Mouse (Mus musculus): ENCODE data around the gene Gm45799.

Gene Gm45799

GRCm38 (mm10) chr7:105641936-105642335, 1.6 kb downstream of the Gm45799 start:
- DNase-seq (ENCODE audit: low spot score), result no peak

- DNase-seq (ENCODE audit: low spot score), result peak; percentile 54
These were observed 10.5 kb downstream of the Gm45799 start, which contains the start of gene Dnhd1 for GRCm38 (mm10) chr7:105650639-105651435. Dnhd1 (plus strand) TSS chr7:105650827.

DNA sequence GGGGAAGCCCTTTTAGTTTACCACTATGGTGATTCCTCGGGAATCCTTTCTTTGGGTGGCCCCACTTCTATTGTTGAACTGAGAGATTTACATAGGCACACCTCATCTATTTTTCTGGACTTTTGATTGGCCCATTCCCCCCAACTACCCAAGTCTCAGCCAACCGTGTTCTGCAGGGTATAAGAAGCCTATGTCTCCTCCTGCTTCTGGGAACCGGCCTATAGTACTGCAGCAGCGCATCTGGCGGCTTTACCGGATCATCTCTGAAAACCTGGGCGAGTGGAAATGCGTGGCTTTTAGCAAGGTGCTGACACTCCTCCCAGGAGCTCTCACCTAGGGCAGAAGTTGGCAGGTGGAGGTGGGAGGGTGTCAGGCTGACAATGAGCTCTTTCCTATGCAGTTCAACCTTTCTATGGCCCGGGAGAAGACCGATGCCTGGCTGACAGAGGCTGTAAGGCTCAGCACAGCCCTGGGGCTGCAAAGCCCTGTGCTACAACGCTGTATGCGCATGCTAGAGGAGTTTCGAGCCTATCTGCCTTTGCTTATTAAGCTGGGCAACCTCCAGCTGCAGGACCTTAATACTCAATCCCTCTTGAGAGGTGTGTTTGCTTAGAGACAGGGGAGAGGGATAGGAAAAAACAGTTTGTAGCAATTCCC, 45.3 kb downstream of the Gm45799 start:
- DNase-seq (ENCODE audit: low spot score), result no peak

DNA sequence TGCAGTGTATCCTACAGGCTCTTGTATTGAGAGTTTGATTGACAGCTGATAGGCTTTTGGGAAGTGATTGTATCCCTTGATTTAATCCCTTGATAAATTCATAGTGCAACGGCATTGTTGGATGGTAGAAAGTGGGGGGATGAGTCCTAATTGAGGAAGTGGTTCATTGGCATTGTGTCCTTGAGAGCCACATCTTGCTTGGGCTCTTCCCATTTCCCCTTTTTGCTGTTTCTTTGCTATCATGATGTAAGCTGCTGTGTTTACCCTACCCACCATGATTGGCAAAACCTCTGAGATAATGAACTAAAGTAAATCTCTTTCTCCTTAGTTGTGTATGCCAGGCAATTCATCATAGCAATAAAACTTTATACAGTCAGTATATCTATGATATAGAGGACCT, 50.5 kb downstream of the Gm45799 start:
- no peak for DNase-seq (ENCODE audit: low spot score)

DNA sequence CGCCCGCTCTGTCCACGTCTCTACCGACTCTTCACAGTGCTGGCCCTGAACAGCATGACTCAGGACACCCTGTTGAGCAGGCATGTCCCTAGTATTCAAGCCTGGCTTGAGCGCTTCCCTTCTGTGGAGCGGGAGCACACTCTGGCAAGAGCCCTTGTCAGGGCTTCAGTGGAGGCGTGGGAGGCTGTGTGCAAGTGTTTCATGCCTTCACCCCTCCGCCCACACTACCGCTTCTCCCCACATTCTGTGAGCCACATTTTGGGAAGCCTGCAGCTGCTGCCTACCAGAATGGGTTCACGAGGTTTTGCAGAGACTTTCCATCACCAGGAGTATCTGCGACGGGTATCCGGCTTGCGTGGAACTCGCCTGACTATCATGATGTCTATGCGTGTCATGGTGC, 62.8 kb downstream of the Gm45799 start:
- no peak for DNase-seq (ENCODE audit: low spot score)

DNA sequence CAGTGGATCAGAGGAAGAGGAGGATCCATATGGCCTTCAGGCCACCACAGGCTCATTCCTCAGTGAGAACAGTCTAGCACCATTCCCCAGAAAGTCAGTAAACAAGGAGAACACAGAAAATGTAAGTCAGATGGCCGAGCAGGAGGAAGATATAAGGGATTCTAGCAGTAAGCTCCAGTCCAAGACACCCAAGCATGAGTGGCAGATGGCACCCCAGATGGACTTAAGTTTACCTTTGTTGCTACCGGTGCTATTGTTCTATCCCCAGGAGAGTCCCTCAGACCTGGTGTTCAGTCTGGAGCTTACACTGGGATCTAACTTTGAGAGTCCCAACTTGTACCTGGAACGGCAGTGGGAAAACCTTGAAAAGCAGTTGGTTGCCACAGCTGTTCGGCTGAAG, 63.5 kb downstream of the Gm45799 start:
- no peak for DNase-seq (ENCODE audit: low spot score)

GRCm38 (mm10) chr7:105708733-105709132, 68.4 kb downstream of the Gm45799 start:
- no peak for DNase-seq (ENCODE audit: low spot score)

GRCm38 (mm10) chr7:105715366-105715765, 75.0 kb downstream of the Gm45799 start:
- no peak for DNase-seq (ENCODE audit: low spot score)

GRCm38 (mm10) chr7:105721916-105722315, 81.6 kb downstream of the Gm45799 start:
- DNase-seq (ENCODE audit: low spot score), result no peak

DNA sequence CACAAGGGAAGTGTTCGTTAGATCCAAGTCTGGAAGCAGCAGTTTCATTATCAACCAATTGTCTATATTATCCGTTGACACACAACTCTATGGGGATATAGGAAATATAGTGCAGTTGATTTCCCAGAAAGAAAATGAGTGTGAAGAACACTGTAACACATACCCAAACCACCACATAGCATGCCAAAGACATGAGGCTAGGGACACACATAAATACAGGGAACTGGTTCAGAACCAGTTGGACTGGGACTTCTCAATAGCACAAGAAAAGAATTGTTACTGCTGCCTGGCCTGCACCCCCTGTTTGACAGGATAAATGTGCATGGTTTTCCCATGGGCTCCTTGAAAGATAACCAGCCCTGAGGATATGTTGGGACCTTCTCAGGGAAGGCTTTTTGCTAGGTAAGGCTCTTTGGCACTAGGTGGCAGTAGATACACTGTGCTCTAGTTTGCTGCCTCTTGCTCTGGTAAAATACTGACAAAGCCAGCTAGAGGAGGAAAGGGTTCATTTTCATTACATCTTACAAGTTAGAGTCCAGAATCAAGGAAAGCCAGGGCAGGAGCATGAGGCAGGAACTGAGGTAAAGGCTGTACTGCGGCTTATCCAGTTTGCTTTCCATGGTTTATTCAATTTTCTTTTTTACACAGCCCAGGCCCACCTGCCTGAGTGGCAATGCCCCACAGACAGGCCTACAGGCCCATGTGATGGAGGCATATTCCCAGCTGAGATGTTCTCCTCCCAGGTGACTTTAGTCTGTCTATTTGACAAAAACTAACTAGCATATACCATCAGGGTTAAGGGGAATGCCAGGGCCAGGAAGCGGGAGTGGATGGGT, 86.0 kb downstream of the Gm45799 start:
- peak; percentile 36 for DNase-seq (ENCODE audit: low spot score)

- no peak for DNase-seq (ENCODE audit: low spot score)
These were observed 86.6 kb downstream of the Gm45799 start for GRCm38 (mm10) chr7:105726980-105727325.

DNA sequence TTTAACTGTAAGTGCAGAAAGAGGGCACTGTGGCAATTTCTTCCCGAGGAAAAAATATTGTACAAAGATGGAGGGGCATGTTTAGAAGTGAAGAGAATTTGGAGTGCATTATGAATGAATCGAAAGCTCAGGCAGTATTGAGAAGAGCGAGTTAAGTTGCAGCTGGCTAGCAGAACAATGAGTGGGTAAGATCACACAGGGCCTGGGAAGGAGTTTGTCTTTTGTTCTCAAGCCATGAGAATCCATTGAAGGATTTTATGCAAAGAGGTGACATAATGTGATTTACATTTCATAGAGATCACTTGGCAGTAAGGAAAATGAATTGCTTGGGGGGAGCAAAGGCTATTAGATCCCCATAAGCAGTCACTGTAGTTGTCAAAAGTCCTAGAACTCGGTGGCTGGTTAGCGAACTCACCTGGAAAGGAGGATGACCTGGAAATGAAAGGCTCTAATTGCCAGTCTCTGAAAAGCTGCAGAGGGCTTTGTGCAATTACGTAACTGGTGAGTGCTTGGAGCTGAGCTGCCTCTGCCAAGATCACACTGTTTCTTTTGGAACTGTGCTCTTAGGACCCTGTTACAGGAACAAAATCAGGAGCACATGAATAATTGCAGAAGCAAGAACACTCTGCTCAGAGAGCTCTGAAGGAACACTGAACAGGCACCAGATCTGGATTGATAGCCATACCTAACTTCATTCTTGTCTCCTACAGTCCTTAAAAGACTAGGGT, 88.5 kb downstream of the Gm45799 start:
- DNase-seq (ENCODE audit: low spot score), result no peak

DNA sequence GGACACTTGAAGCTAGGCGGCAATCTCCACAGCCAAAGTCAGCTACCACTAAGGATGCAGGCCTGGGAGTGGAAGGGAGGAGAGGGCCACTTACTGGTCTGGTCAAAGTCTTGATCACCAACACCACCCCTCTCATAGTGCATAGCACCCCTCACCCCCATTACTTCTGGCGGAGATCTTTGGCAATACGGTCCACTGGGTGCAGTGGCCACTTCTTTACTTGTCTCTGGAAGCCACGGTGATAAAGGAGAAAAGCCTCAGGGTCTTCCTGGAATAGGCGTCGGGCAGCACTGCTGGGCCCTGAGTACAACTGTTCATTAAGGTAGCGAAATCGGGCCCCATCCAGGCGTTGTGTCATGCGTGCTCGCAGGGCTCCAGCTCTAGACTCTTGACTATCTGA, 93.5 kb downstream of the Gm45799 start:
- DNase-seq (ENCODE audit: low spot score), result no peak

Measured in ovary, postnatal 14 days (tissue).